Mouse (Mus musculus): ENCODE data around the gene Ddx31.

The Ddx31 gene

GRCm38 (mm10) chr2:28867495-28867894 is 27.3 kb downstream of the Ddx31 start:
- DNase-seq: no peak

GRCm38 (mm10) chr2:28875554-28875953 is 35.3 kb downstream of the Ddx31 start:
- DNase-seq: no peak

- peak; percentile 26 for DNase-seq
Measured at GRCm38 (mm10) chr2:28881275-28881674, 41.1 kb downstream of the Ddx31 start.

- DNase-seq: no peak
Measured at GRCm38 (mm10) chr2:28882047-28882446, 41.8 kb downstream of the Ddx31 start.

- no peak for DNase-seq
Measured at GRCm38 (mm10) chr2:28882826-28883485, 42.8 kb downstream of the Ddx31 start.

- DNase-seq: no peak
Measured at GRCm38 (mm10) chr2:28884914-28885313, 44.7 kb downstream of the Ddx31 start.

- DNase-seq: no peak
Measured at GRCm38 (mm10) chr2:28892796-28893195, 52.6 kb downstream of the Ddx31 start.

GRCm38 (mm10) chr2:28893526-28893925 is 53.3 kb downstream of the Ddx31 start:
- DNase-seq: no peak

- no peak for DNase-seq
Measured at GRCm38 (mm10) chr2:28895876-28896275, 55.7 kb downstream of the Ddx31 start.

- no peak for DNase-seq
Measured at GRCm38 (mm10) chr2:28897340-28897899, 57.2 kb downstream of the Ddx31 start.

- DNase-seq: no peak
Measured at GRCm38 (mm10) chr2:28902291-28902690, 62.1 kb downstream of the Ddx31 start.

GRCm38 (mm10) chr2:28903871-28904270 is 63.7 kb downstream of the Ddx31 start:
- no peak for DNase-seq

- no peak for DNase-seq
Measured at GRCm38 (mm10) chr2:28904786-28905185, 64.6 kb downstream of the Ddx31 start.

- no peak for DNase-seq
Measured at GRCm38 (mm10) chr2:28905561-28905960, 65.4 kb downstream of the Ddx31 start.

- peak; percentile 13 for DNase-seq
Measured at GRCm38 (mm10) chr2:28907691-28908388, 67.6 kb downstream of the Ddx31 start.

- peak; percentile 30 for DNase-seq
Measured at GRCm38 (mm10) chr2:28908389-28909153, 68.4 kb downstream of the Ddx31 start.

- DNase-seq: no peak
Measured at GRCm38 (mm10) chr2:28909186-28909817, 69.1 kb downstream of the Ddx31 start.

- DNase-seq: no peak
Measured at GRCm38 (mm10) chr2:28909818-28910710, 69.9 kb downstream of the Ddx31 start.

- DNase-seq: no peak
Measured at GRCm38 (mm10) chr2:28910877-28911276, 70.7 kb downstream of the Ddx31 start.

GRCm38 (mm10) chr2:28911331-28912038 is 71.3 kb downstream of the Ddx31 start:
- peak; percentile 14 for DNase-seq

GRCm38 (mm10) chr2:28912039-28912700 is 72.0 kb downstream of the Ddx31 start:
- no peak for DNase-seq

Data from kidney, postnatal 10 days (tissue).